Mouse (Mus musculus) ES-Bruce4 (cell line): ENCODE measurements at regions not wholly inside any gene's neighbourhood (a gene's known extent, or its start where the extent isn't known, plus 50 kb on each side); places are given as distances from the start of the nearest gene placed in this dataset.
A peak's percentile ranks its signal among the peaks of the same experiment; 100 is the strongest.

Experiments
- H3K27ac ChIP-seq: 2 replicates; pipeline ENCODE4 v1.5.1; 2012; ENCODE audit warnings: low read length, inconsistent platforms; ENCODE audit not compliant: insufficient read depth
- H3K27me3 ChIP-seq: 2 replicates; pipeline ENCODE4 v1.6.1; 2012; ENCODE audit warnings: mild to moderate bottlenecking, low read length, inconsistent platforms; ENCODE audit not compliant: control insufficient read depth, poor library complexity, insufficient read depth, severe bottlenecking
- H3K36me3 ChIP-seq: 2 replicates; pipeline ENCODE4 v1.6.1; 2012; ENCODE audit warnings: inconsistent platforms, mild to moderate bottlenecking, low read length, moderate library complexity; ENCODE audit not compliant: control insufficient read depth, poor library complexity, insufficient read depth, severe bottlenecking
- H3K4me1 ChIP-seq: one replicate; pipeline ENCODE4 v1.8.1; 2011; ENCODE audit warnings: low read length; ENCODE audit not compliant: control insufficient read depth, insufficient read depth
- H3K4me3 ChIP-seq: 2 replicates; pipeline ENCODE4 v1.5.1; 2011; ENCODE audit warnings: low read depth, mild to moderate bottlenecking, low read length
- H3K9ac ChIP-seq: 2 replicates; pipeline ENCODE4 v1.6.1; 2012; ENCODE audit warnings: low read depth, mild to moderate bottlenecking, inconsistent platforms; ENCODE audit not compliant: poor library complexity, severe bottlenecking
- H3K9me3 ChIP-seq: replicated peaks from 2 replicates; pipeline ENCODE4 v1.6.1; 2012; ENCODE audit warnings: mild to moderate bottlenecking, low read length, inconsistent platforms; ENCODE audit not compliant: control insufficient read depth, poor library complexity, insufficient read depth, severe bottlenecking
- CTCF ChIP-seq: IDR thresholded peaks from one replicate; pipeline ENCODE4 v1.8.1; 2011; ENCODE audit warnings: low read depth, low read length
- EP300 ChIP-seq: IDR thresholded peaks from 2 replicates; pipeline ENCODE4 v1.6.1; 2011; ENCODE audit warnings: low read depth, low read length; ENCODE audit not compliant: insufficient read depth
- POLR2A ChIP-seq: IDR thresholded peaks from one replicate; pipeline ENCODE4 v1.8.1; 2011; ENCODE audit warnings: low read length; ENCODE audit not compliant: insufficient read depth

- Histone ChIP-seq H3K36me3 (no peaks in the 10 kb centered on the region), H3K9ac (no peak overlapping the region), H3K4me1 (no peaks in the 10 kb centered on the region), H3K4me3 (no peak overlapping the region), H3K9me3 (no peaks in the 10 kb centered on the region), H3K27me3 (no peaks in the 10 kb centered on the region), H3K27ac (no peak overlapping the region)
- TF ChIP-seq POLR2A, result no peak
- no peak for TF ChIP-seq CTCF
- no peak for TF ChIP-seq EP300
Observed at GRCm38 (mm10) chr4:29078391-29078790, 265.5 kb downstream of the Epha7 start.

- no peak overlapping the region for H3K27ac ChIP-seq
- no peaks in the 10 kb centered on the region for H3K27me3 ChIP-seq
- H3K4me1 ChIP-seq, result no peaks in the 10 kb centered on the region
- no peaks in the 10 kb centered on the region for H3K9me3 ChIP-seq
- no peak overlapping the region for H3K9ac ChIP-seq
- H3K36me3 ChIP-seq, result no peaks in the 10 kb centered on the region
- no peak overlapping the region for H3K4me3 ChIP-seq
- TF ChIP-seq EP300 (no peak), POLR2A (no peak), CTCF (no peak)
Observed at GRCm38 (mm10) chr4:29083545-29084290, 270.8 kb downstream of the Epha7 start.

GRCm38 (mm10) chr4:29090949-29091348, 278.0 kb downstream of the Epha7 start:
- peaks cover 8% of the 10 kb centered on the region for H3K4me1 ChIP-seq
- no peaks in the 10 kb centered on the region for H3K9me3 ChIP-seq
- peak overlapping the region; percentile 91 for H3K27ac ChIP-seq
- H3K9ac ChIP-seq, result no peak overlapping the region
- no peaks in the 10 kb centered on the region for H3K36me3 ChIP-seq
- no peaks in the 10 kb centered on the region for H3K27me3 ChIP-seq
- TF ChIP-seq EP300 (no peak), CTCF (no peak), POLR2A (no peak)
- H3K4me3 ChIP-seq, result no peak overlapping the region

- no peaks in the 10 kb centered on the region for H3K9me3 ChIP-seq
- peaks cover 8% of the 10 kb centered on the region for H3K4me1 ChIP-seq
- no peaks in the 10 kb centered on the region for H3K36me3 ChIP-seq
- no peak overlapping the region for H3K9ac ChIP-seq
- TF ChIP-seq POLR2A, result no peak
- H3K27ac ChIP-seq, result peak overlapping the region; percentile 83
- no peak overlapping the region for H3K4me3 ChIP-seq
- no peaks in the 10 kb centered on the region for H3K27me3 ChIP-seq
Observed at GRCm38 (mm10) chr4:29091495-29092211, 278.7 kb downstream of the Epha7 start.

GRCm38 (mm10) chr4:29102373-29102772, 289.4 kb downstream of the Epha7 start:
- no peaks in the 10 kb centered on the region for H3K27me3 ChIP-seq
- no peaks in the 10 kb centered on the region for H3K36me3 ChIP-seq
- H3K9me3 ChIP-seq, result no peaks in the 10 kb centered on the region
- no peak overlapping the region for H3K27ac ChIP-seq
- no peak overlapping the region for H3K4me3 ChIP-seq
- H3K4me1 ChIP-seq, result no peaks in the 10 kb centered on the region
- no peak overlapping the region for H3K9ac ChIP-seq
- TF ChIP-seq POLR2A (no peak), CTCF (no peak), EP300 (no peak)

GRCm38 (mm10) chr4:29103414-29103813, 290.5 kb downstream of the Epha7 start:
- Histone ChIP-seq H3K4me1 (no peaks in the 10 kb centered on the region), H3K27ac (no peak overlapping the region), H3K27me3 (no peaks in the 10 kb centered on the region), H3K9me3 (peaks cover 5% of the 10 kb centered on the region; the same call in 1 of the 2 replicates), H3K36me3 (no peaks in the 10 kb centered on the region), H3K4me3 (no peak overlapping the region), H3K9ac (no peak overlapping the region)
- TF ChIP-seq EP300 (no peak), CTCF (no peak), POLR2A (no peak)
